8 mouse cellular contexts compared by ENCODE assay signal in genomic region chr2:57237026-57237425, GRCm38 (mm10). TPM values are rescaled to one million over a fixed set of nuclear protein-coding genes. Genes with fewer than 3 reads are reported as not detected.
A peak's percentile ranks its signal among the peaks of the same experiment; 100 is the strongest.
DNase-seq lines count a peak whose midpoint lies in the region; ATAC-seq and TF ChIP-seq lines count a peak whose summit lies in the region.

No protein-coding gene starts in this region.

- H3K9ac ChIP-seq in kidney, embryonic 15.5 days, result no peak overlapping the region; the same call in 1 of the 2 replicates
- H3K9ac ChIP-seq in hindbrain, embryonic 16.5 days (ENCODE audit: low read depth, low read length), result no peak overlapping the region
- no peak overlapping the region for H3K9ac ChIP-seq in midbrain, embryonic 15.5 days

- DNase-seq in kidney, postnatal 25 days, result no peak
- no peak for DNase-seq in layer of hippocampus, adult 11-12 months (ENCODE audit: low spot score)
- no peak for DNase-seq in adipocyte (ENCODE audit: low spot score)
- DNase-seq in testis, postnatal 10 days (ENCODE audit: low spot score), result no peak

- no peak overlapping the region for H3K27ac ChIP-seq in kidney, embryonic 15.5 days
- H3K27ac ChIP-seq in cortical plate, adult 2 months (ENCODE audit: insufficient read depth, low read length), result no peak overlapping the region
- H3K27ac ChIP-seq in hindbrain, embryonic 16.5 days (ENCODE audit: low read depth, low read length), result no peak overlapping the region
- no peak overlapping the region for H3K27ac ChIP-seq in midbrain, embryonic 15.5 days

- peak overlapping the region; percentile 79 for H3K4me3 ChIP-seq in kidney, embryonic 15.5 days (replicated peaks)
- H3K4me3 ChIP-seq in cortical plate, adult 2 months (ENCODE audit: insufficient read depth, low read length), result peak overlapping the region; percentile 97; the same call in 1 of the 2 replicates
- no peak overlapping the region; the same call in 1 of the 2 replicates for H3K4me3 ChIP-seq in hindbrain, embryonic 16.5 days (ENCODE audit: low read length)
- H3K4me3 ChIP-seq in midbrain, embryonic 15.5 days, result peak overlapping the region; percentile 79

- no peak for TF ChIP-seq POLR2A in cortical plate, adult 2 months (IDR thresholded peaks at IDR 0.05; ENCODE audit: extremely low read depth, insufficient read depth, low read length)

- no peaks in the 10 kb centered on the region for H3K36me3 ChIP-seq in kidney, embryonic 15.5 days
- H3K36me3 ChIP-seq in hindbrain, embryonic 16.5 days (ENCODE audit: control insufficient read depth, insufficient read depth, low read length), result no peaks in the 10 kb centered on the region
- no peaks in the 10 kb centered on the region for H3K36me3 ChIP-seq in midbrain, embryonic 15.5 days (replicated peaks)

- no peak for TF ChIP-seq CTCF in cortical plate, adult 2 months (IDR thresholded peaks at IDR 0.05; ENCODE audit: extremely low read depth, insufficient read depth, low read length)

- H3K4me1 ChIP-seq in kidney, embryonic 15.5 days, result peaks cover 8% of the 10 kb centered on the region
- H3K4me1 ChIP-seq in cortical plate, adult 2 months (ENCODE audit: control insufficient read depth, insufficient read depth, low read length), result no peaks in the 10 kb centered on the region; the same call in 1 of the 2 replicates
- peaks cover 5% of the 10 kb centered on the region for H3K4me1 ChIP-seq in hindbrain, embryonic 16.5 days (ENCODE audit: control insufficient read depth, insufficient read depth, low read depth, low read length)
- peaks cover 14% of the 10 kb centered on the region for H3K4me1 ChIP-seq in midbrain, embryonic 15.5 days

- peak overlapping the region; percentile 94 for H3K4me2 ChIP-seq in kidney, embryonic 15.5 days
- H3K4me2 ChIP-seq in hindbrain, embryonic 16.5 days (ENCODE audit: low read length), result peak overlapping the region; percentile 97
- peak overlapping the region; percentile 98 for H3K4me2 ChIP-seq in midbrain, embryonic 15.5 days

- no peak for ATAC-seq in kidney, embryonic 15.5 days (replicated peaks; ENCODE audit: low FRiP score)
- ATAC-seq in hindbrain, embryonic 16.5 days, result no peak
- no peak for ATAC-seq in midbrain, embryonic 15.5 days (replicated peaks)

- no peaks in the 10 kb centered on the region for H3K9me3 ChIP-seq in kidney, embryonic 15.5 days (replicated peaks)
- H3K9me3 ChIP-seq in hindbrain, embryonic 16.5 days (ENCODE audit: control insufficient read depth, low read length), result no peaks in the 10 kb centered on the region
- no peaks in the 10 kb centered on the region for H3K9me3 ChIP-seq in midbrain, embryonic 15.5 days

- no peaks in the 10 kb centered on the region for H3K27me3 ChIP-seq in kidney, embryonic 15.5 days
- H3K27me3 ChIP-seq in hindbrain, embryonic 16.5 days (replicated peaks; ENCODE audit: control insufficient read depth, insufficient read depth, low read length), result no peaks in the 10 kb centered on the region
- H3K27me3 ChIP-seq in midbrain, embryonic 15.5 days (replicated peaks), result peaks cover 6% of the 10 kb centered on the region; the same call in 1 of the 2 replicates

- WGBS in kidney, embryonic 15.5 days, result 46% methylated on average over 6 of the region's 6 CpGs
- 38% methylated on average over 6 of the region's 6 CpGs for WGBS in hindbrain, embryonic 16.5 days
- 35% methylated on average over 6 of the region's 6 CpGs for whole genome bisulfite sequencing in midbrain, embryonic 15.5 days

RNA-seq across cellular contexts. Expression of gene Gpd2, which starts 0.4 kb away (rescaled TPM):
- polyA plus RNA-seq in kidney, embryonic 15.5 days (2015; fragmentation: Nextera tagmentation; extraction: Ambion mirVana), result 16.1 and 19.3 TPM in 2 replicates
- polyA plus RNA-seq in cortical plate, adult 2 months (2012; rRNA removed), result 44.1 and 47.8 TPM in 2 replicates
- polyA plus RNA-seq in hindbrain, embryonic 16.5 days (2015; fragmentation: Nextera tagmentation; extraction: Ambion mirVana), result 31.4 and 31.6 TPM in 2 replicates
- polyA plus RNA-seq in midbrain, embryonic 15.5 days (2015; fragmentation: Nextera tagmentation; extraction: Ambion mirVana), result 19.5 and 20.5 TPM in 2 replicates
